Mouse (Mus musculus) kidney, postnatal 4 days (tissue): ENCODE measurements around the gene Anapc7.
"Not testable (repeated sequence)": the region's sequence is repeated elsewhere in the genome, so short reads cannot be mapped to it uniquely, and the experiment has no call there.

ENCODE experiments used
- DNase-seq, 2 experiments: peaks; one replicate each; pipeline ENCODE4 v3.0.0; 2021; ENCODE audit warnings: mixed read lengths in 2 of 2

Anapc7 gene

DNA sequence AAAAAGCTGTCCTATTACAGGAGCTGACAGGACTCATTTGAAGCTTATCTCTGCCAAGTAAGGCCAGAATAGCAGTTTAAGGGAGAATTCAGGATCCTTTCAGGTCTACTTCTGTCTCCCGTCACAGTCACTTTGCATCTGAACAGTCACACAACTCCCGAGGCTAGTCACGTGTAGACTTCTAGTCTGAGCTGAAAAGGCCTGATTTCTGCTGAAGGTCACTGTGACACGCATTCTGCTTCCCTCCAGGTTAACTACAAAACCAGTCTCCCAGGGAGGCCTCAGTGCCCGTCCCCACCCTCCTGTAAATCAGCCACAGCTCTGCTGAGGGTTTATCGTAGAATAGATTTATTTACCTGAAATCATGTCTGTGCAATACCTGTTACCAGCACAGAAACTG is 31.7 kb downstream of the Anapc7 start:
- no peak for DNase-seq

DNA sequence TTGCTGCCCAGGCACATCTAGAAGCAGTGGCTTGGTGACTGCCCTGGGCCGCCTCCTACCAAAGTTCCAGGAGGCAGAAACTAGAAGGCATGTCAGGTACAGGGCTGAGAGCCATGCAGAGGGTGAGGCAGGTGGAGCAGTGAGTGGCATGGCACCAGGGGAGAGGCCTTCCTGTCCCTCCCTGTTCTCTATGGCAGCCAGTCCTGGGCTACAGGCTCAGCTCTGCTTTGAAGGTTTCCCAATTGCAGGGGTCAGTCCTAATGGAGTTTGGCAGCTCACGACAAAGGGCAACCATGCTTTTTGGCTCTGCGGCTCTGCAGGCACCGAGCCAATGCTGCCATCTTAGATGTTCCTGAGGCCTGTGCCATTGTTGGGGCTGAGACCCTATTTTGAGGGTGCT is 32.9 kb downstream of the Anapc7 start:
- no peak for DNase-seq

- DNase-seq = no peak
These were observed 33.4 kb downstream of the Anapc7 start for GRCm38 (mm10) chr5:122454883-122455282.

DNA sequence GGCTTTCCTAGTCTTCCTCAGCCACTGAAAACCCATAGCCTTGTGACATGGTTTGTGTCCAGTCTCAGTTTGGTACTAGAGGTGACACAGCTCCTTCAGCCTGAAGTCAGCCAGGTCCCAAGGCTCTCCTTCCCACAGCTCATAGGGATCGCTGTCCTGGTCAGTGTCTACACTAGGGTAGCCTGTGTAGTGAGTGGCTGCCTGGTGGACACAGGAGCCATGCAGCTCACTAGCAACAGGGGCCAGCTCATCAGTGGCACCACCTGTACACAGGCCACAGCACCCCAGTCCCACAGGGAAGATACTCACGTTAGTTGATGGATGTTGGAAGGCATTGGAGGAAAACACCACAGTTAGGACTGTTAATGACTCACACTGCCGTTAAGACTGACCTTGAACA is 34.1 kb downstream of the Anapc7 start:
- DNase-seq = no peak

DNA sequence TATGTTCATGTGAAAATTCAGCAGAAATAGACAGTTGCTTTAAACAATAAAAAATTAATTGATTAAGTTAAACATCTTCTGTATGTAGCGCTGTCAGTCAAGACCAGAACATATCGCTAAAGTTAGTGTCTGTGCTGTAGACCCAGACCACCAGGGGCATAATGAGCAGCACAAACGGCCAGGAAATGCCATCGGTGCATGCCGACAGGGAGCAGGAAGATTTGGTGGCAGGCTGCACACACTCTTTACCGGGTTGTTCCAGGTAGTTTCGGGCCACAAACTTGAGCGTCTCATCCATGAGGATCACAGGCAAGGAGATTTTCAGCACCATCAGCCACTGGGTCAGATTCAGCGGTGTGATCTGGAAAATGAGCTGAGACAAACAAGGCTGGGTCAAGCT is 35.6 kb downstream of the Anapc7 start:
- DNase-seq = not testable (repeated sequence)

DNA sequence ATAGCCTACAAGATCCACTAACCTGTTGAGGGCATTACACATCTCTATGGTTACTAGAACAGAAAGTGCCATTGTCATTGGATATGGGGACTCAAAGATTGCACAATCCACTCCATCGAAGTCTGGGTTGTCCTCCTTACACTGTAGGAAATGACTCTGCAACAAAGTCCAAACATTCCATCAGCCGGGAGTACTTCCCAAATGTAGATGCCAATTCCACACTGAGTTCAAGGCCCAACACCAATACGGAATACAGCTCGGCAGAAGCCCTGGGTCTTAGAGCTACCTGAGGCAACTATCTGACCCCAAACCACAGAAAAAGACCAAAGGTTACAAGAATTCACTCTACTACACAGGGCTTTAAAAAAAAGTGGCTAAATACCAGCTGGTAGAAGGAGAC is 36.6 kb downstream of the Anapc7 start:
- DNase-seq = no peak

- DNase-seq = no peak
These were observed 37.8 kb downstream of the Anapc7 start for GRCm38 (mm10) chr5:122459335-122459734.

DNA sequence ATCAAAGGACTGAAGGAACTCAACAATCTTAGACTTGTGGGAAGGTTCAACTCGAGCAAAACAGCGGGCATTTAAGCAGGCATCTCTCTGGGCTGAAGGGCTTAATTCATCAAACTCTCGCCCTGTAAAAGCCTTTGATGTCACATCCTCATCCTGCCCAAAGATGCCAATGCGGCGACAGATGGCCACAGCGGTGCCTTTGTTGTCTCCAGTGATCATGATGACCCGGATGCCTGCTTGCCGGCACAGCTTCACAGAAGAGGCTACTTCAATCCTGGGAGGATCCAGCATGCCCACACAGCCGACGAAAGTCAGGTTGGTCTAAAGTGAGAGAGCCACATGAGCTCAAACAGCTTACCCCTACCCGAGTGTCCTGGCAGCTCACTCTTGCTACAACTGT is 39.2 kb downstream of the Anapc7 start:
- DNase-seq = peak in 1 of 2 experiments; percentile 16

GRCm38 (mm10) chr5:122461431-122461830 is 39.9 kb downstream of the Anapc7 start:
- no peak for DNase-seq

DNA sequence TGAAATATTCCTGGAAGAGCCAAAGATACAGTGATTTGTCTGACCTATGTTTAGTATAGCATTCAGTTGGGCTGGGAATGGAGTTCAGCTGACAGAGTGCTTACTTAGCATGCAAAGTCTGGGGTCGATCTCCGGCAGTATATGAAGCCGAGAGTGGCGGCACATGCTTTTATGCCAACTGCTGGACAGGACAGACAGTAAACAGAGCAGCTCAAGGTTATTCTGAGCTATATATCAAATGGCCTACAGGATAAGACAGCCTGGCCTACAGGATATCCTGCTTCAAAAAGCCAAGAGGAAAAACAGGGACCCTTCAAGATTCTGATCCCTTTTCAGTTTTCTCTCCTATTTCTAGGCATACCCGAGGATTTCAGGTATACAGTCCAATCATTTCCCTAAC is 50.2 kb downstream of the Anapc7 start:
- DNase-seq = no peak

GRCm38 (mm10) chr5:122474643-122475363 is 53.3 kb downstream of the Anapc7 start:
- DNase-seq = no peak

GRCm38 (mm10) chr5:122476078-122476477 is 54.6 kb downstream of the Anapc7 start:
- DNase-seq = no peak

GRCm38 (mm10) chr5:122477492-122477891 is 56.0 kb downstream of the Anapc7 start:
- no peak for DNase-seq

DNA sequence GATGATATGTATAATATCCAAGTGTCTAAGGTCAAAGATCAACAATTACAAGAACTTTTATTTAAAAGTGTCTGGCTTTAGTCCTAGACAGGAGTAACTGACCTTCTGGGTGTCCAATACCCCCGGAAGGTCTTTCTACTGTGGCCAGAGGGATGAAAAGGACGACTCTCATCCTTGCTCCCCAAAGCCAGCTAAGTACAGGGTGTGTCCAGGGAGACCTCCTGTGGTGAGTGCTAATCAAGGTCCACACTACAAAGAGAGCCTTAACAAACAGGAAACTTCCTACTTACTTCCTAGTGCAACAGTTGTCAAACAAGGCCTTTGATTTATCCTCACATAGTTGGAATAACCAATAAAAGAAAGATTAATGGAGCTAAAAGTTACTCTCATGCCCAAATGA is 57.6 kb downstream of the Anapc7 start:
- no peak for DNase-seq

DNA sequence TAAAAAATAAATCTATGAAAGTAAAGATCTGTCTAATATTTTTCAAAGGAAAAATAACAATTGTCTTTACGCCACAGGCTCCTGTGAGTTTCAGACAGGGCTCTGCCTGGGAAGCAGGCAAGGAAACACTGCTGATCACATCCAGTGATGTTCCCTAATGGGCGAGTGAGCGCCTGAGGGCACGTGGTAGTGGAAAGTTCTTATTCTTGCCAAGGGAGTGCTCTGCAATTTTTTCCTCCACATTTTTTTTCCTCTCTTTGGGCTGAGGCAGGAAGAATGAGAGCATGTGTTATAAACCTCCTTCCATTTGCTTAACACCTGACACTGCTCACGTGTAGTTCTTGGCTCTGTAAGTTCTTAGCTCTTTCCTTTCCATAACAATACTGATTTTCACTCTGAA is 60.4 kb downstream of the Anapc7 start:
- peak in 1 of 2 experiments; percentile 33 for DNase-seq

DNA sequence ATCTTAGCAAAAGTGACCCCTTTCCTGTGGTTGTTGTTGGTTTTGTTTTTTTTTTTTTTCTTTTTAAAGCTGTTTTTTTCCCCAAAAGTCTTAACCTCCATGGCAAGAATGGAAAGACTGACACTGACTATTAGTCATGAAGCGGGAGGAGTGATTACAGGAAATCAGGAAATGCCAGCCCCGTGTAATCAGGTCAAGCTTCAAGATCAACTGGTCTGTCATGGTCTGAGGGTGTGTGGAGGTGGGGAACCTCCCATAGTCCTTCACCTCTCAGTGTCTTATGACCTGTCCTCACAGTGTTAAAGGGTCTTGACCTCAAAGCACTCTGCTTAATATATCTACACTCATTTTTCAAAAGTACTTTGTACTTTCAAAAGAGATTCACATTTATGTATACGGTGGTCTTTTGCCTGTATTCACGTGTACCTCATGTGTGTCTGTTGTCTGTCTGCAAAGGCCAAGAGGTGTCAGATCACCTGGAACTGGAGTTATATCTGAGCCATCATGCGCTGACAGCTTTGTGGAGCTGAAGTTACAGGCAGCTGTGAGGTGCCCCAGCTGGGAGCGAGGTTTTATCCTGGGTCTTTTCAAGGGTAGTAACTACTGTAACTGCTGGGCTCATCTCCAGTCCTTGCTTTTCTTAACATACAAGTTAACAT is 61.4 kb downstream of the Anapc7 start:
- no peak for DNase-seq

- DNase-seq = not testable (repeated sequence)
These were observed 64.8 kb downstream of the Anapc7 start for GRCm38 (mm10) chr5:122486243-122486642.

GRCm38 (mm10) chr5:122487825-122488224 is 66.3 kb downstream of the Anapc7 start:
- no peak for DNase-seq

GRCm38 (mm10) chr5:122490148-122490547 is 68.7 kb downstream of the Anapc7 start:
- DNase-seq = no peak

DNA sequence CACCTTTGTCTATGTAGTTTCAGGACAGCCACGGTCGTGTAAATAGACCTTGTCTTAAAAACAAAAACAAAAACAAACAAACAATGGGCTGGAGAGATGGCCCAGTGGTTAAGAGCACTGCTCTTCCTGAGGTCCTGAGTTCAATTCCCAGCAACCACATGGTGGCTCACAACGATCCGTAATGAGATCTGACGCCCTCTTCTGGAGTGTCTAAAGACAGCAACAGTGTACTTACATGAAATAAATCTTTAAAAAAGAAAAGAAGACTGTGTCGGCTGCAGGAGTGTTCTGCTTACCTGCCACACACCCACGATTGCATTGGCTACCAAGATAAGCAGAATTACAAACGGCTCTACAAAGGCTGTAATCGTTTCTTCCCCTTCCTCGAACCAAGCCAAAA is 69.9 kb downstream of the Anapc7 start:
- no peak for DNase-seq

DNA sequence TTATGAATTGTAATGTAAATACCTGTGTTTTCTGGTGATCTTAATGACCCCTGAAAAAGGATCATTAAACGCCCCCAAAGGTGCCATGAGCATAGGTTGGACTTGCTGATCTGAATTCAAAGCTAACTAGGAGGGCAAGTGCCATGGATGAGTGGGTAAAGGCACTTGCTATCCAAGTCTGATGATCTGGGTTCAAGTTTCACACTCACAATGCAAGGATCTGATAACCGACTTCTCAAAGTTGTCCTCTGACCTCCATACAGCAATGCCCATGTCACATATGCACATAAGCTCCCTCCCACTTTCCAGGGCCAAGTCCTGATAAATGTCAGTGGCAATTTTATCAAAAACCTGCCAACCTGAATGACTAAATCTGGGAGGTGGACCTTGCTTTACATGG is 71.5 kb downstream of the Anapc7 start:
- DNase-seq = no peak

- no peak for DNase-seq
These were observed 73.0 kb downstream of the Anapc7 start for GRCm38 (mm10) chr5:122494449-122494848.
